Mouse (Mus musculus): ENCODE results near the gene Itgae. TPM values are rescaled to one million over a fixed set of nuclear protein-coding genes. Genes with fewer than 3 reads are reported as not detected.
"Not testable (repeated sequence)": the region's sequence is repeated elsewhere in the genome, so short reads cannot be mapped to it uniquely, and the experiment has no call there.

The Itgae gene
- polyA plus RNA-seq, 1 experiment from 2014 or later = 0.38 TPM

- no peak overlapping the region for H3K4me2 ChIP-seq
- no peaks in the 10 kb centered on the region for H3K9me3 ChIP-seq
- 72% methylated on average over 5 of the region's 5 CpGs for WGBS
- H3K27ac ChIP-seq = no peak overlapping the region
- no peak overlapping the region for H3K9ac ChIP-seq
- no peak for ATAC-seq (ENCODE audit: low FRiP score)
- H3K4me1 ChIP-seq = no peaks in the 10 kb centered on the region
- no peaks in the 10 kb centered on the region for H3K36me3 ChIP-seq (replicated peaks)
- H3K27me3 ChIP-seq = no peaks in the 10 kb centered on the region
- no peak overlapping the region for H3K4me3 ChIP-seq (replicated peaks)
These were observed 8.5 kb downstream of the Itgae start for GRCm38 (mm10) chr11:73098860-73099259.

GRCm38 (mm10) chr11:73099976-73100750 is 9.8 kb downstream of the Itgae start:
- no peak overlapping the region for H3K4me2 ChIP-seq
- no peaks in the 10 kb centered on the region for H3K27me3 ChIP-seq
- no peak overlapping the region for H3K4me3 ChIP-seq (replicated peaks)
- H3K36me3 ChIP-seq (replicated peaks) = no peaks in the 10 kb centered on the region
- no peak overlapping the region for H3K9ac ChIP-seq
- ATAC-seq (ENCODE audit: low FRiP score) = no peak
- no peaks in the 10 kb centered on the region for H3K9me3 ChIP-seq
- no peaks in the 10 kb centered on the region for H3K4me1 ChIP-seq
- WGBS = 63% methylated on average over 14 of the region's 14 CpGs
- no peak overlapping the region for H3K27ac ChIP-seq

- 85% methylated on average over 4 of the region's 4 CpGs for WGBS
- no peak overlapping the region for H3K9ac ChIP-seq
- no peaks in the 10 kb centered on the region for H3K4me1 ChIP-seq
- ATAC-seq (ENCODE audit: low FRiP score) = no peak
- H3K4me2 ChIP-seq = no peak overlapping the region
- no peak overlapping the region for H3K4me3 ChIP-seq (replicated peaks)
- H3K36me3 ChIP-seq (replicated peaks) = no peaks in the 10 kb centered on the region
- no peaks in the 10 kb centered on the region for H3K27me3 ChIP-seq
- H3K27ac ChIP-seq = no peak overlapping the region
- no peaks in the 10 kb centered on the region for H3K9me3 ChIP-seq
These were observed 10.9 kb downstream of the Itgae start for GRCm38 (mm10) chr11:73101308-73101707.

GRCm38 (mm10) chr11:73105246-73105645 is 14.9 kb downstream of the Itgae start:
- no peaks in the 10 kb centered on the region for H3K27me3 ChIP-seq
- ATAC-seq (ENCODE audit: low FRiP score) = no peak
- no peak overlapping the region for H3K27ac ChIP-seq
- no peak overlapping the region for H3K9ac ChIP-seq
- H3K4me2 ChIP-seq = no peak overlapping the region
- 50% methylated on average over 3 of the region's 3 CpGs for WGBS
- H3K9me3 ChIP-seq = no peaks in the 10 kb centered on the region
- H3K4me3 ChIP-seq (replicated peaks) = no peak overlapping the region
- no peaks in the 10 kb centered on the region for H3K36me3 ChIP-seq (replicated peaks)
- no peaks in the 10 kb centered on the region for H3K4me1 ChIP-seq

GRCm38 (mm10) chr11:73107358-73107757 is 17.0 kb downstream of the Itgae start:
- H3K4me1 ChIP-seq; H3K27me3 ChIP-seq; H3K4me2 ChIP-seq; H3K27ac ChIP-seq; H3K9me3 ChIP-seq; ATAC-seq (ENCODE audit: low FRiP score); H3K36me3 ChIP-seq (replicated peaks); H3K9ac ChIP-seq; H3K4me3 ChIP-seq (replicated peaks): not testable (repeated sequence)
- 48% methylated on average over 3 of the region's 3 CpGs for WGBS

- Histone ChIP-seq H3K4me2 (no peak overlapping the region), H3K27me3 (no peaks in the 10 kb centered on the region), H3K9ac (no peak overlapping the region), H3K9me3 (no peaks in the 10 kb centered on the region), H3K27ac (no peak overlapping the region), H3K4me1 (no peaks in the 10 kb centered on the region), H3K4me3 (replicated peaks) (no peak overlapping the region), H3K36me3 (replicated peaks) (no peaks in the 10 kb centered on the region)
- ATAC-seq (ENCODE audit: low FRiP score) = no peak
- WGBS = 82% methylated on average over 5 of the region's 5 CpGs
These were observed 18.0 kb downstream of the Itgae start for GRCm38 (mm10) chr11:73108195-73108897.

- Histone ChIP-seq H3K4me2 (no peak overlapping the region), H3K4me1 (no peaks in the 10 kb centered on the region), H3K27ac (no peak overlapping the region), H3K36me3 (replicated peaks) (no peaks in the 10 kb centered on the region), H3K27me3 (no peaks in the 10 kb centered on the region), H3K9me3 (no peaks in the 10 kb centered on the region), H3K4me3 (replicated peaks) (no peak overlapping the region), H3K9ac (no peak overlapping the region)
- WGBS = 84% methylated on average over 14 of the region's 14 CpGs
- no peak for ATAC-seq (ENCODE audit: low FRiP score)
These were observed 18.7 kb downstream of the Itgae start for GRCm38 (mm10) chr11:73108898-73109625.

- no peak overlapping the region for H3K9ac ChIP-seq
- H3K27ac ChIP-seq = no peak overlapping the region
- H3K27me3 ChIP-seq = no peaks in the 10 kb centered on the region
- no peak overlapping the region for H3K4me3 ChIP-seq (replicated peaks)
- no peak overlapping the region for H3K4me2 ChIP-seq
- H3K4me1 ChIP-seq = no peaks in the 10 kb centered on the region
- H3K36me3 ChIP-seq (replicated peaks) = no peaks in the 10 kb centered on the region
- H3K9me3 ChIP-seq = no peaks in the 10 kb centered on the region
- 84% methylated on average over 3 of the region's 3 CpGs for WGBS
- no peak for ATAC-seq (ENCODE audit: low FRiP score)
These were observed 19.6 kb downstream of the Itgae start for GRCm38 (mm10) chr11:73109941-73110340.

- 73% methylated on average over 6 of the region's 6 CpGs for WGBS
- Histone ChIP-seq H3K27me3 (no peaks in the 10 kb centered on the region), H3K4me3 (replicated peaks) (no peak overlapping the region), H3K9me3 (no peaks in the 10 kb centered on the region), H3K9ac (no peak overlapping the region), H3K27ac (no peak overlapping the region), H3K4me2 (no peak overlapping the region), H3K36me3 (replicated peaks) (no peaks in the 10 kb centered on the region), H3K4me1 (no peaks in the 10 kb centered on the region)
- ATAC-seq (ENCODE audit: low FRiP score) = no peak
These were observed 21.0 kb downstream of the Itgae start for GRCm38 (mm10) chr11:73111414-73111813.

- Histone ChIP-seq H3K27ac (no peak overlapping the region), H3K9ac (no peak overlapping the region), H3K27me3 (no peaks in the 10 kb centered on the region), H3K9me3 (no peaks in the 10 kb centered on the region), H3K4me1 (no peaks in the 10 kb centered on the region), H3K4me2 (no peak overlapping the region), H3K4me3 (replicated peaks) (no peak overlapping the region), H3K36me3 (replicated peaks) (peaks cover 25% of the 10 kb centered on the region)
- ATAC-seq (ENCODE audit: low FRiP score) = no peak
- 92% methylated on average over 6 of the region's 6 CpGs for WGBS
These were observed 36.1 kb downstream of the Itgae start for GRCm38 (mm10) chr11:73126495-73126894.

- no peak overlapping the region for H3K4me2 ChIP-seq
- no peak overlapping the region for H3K9ac ChIP-seq
- peaks cover 55% of the 10 kb centered on the region for H3K36me3 ChIP-seq (replicated peaks)
- no peak overlapping the region for H3K27ac ChIP-seq
- no peak for ATAC-seq (ENCODE audit: low FRiP score)
- H3K27me3 ChIP-seq = no peaks in the 10 kb centered on the region
- peaks cover 19% of the 10 kb centered on the region for H3K4me1 ChIP-seq
- no peaks in the 10 kb centered on the region for H3K9me3 ChIP-seq
- 84% methylated on average over 7 of the region's 7 CpGs for WGBS
- H3K4me3 ChIP-seq (replicated peaks) = no peak overlapping the region
These were observed 40.6 kb downstream of the Itgae start for GRCm38 (mm10) chr11:73131020-73131419.

GRCm38 (mm10) chr11:73132999-73133398 is 42.6 kb downstream of the Itgae start:
- Histone ChIP-seq H3K36me3 (replicated peaks) (peaks cover 57% of the 10 kb centered on the region), H3K9ac (no peak overlapping the region), H3K9me3 (no peaks in the 10 kb centered on the region), H3K4me1 (peaks cover 36% of the 10 kb centered on the region), H3K4me2 (no peak overlapping the region), H3K27ac (no peak overlapping the region), H3K27me3 (no peaks in the 10 kb centered on the region), H3K4me3 (replicated peaks) (no peak overlapping the region)
- WGBS = 96% methylated on average over 6 of the region's 6 CpGs
- ATAC-seq (ENCODE audit: low FRiP score) = no peak

All from forebrain, embryonic 12.5 days (tissue).